Mouse (Mus musculus) MEL (cell line): ENCODE measurements around the gene Csmd2.

Experiments used
- CTCF ChIP-seq, 3 experiments: IDR thresholded peaks in 2 of 3; conservative IDR thresholded peaks in 1 of 3; 2 replicates each; pipeline ENCODE4 v1.5.1; 2011 to 2012; ENCODE audit warnings: low read length in 3 of 3, low read depth in 2 of 3, mild to moderate bottlenecking in 2 of 3, improper control_type of control experiment in 1 of 3, inconsistent platforms in 1 of 3, mixed read lengths in 1 of 3, moderate library complexity in 1 of 3; ENCODE audit not compliant: control insufficient read depth in 1 of 3, insufficient read depth in 1 of 3, poor library complexity in 1 of 3, severe bottlenecking in 1 of 3
- ELF1 ChIP-seq: IDR thresholded peaks from 2 replicates; pipeline ENCODE4 v1.6.1; 2014; ENCODE audit warnings: low read depth, mild to moderate bottlenecking, inconsistent platforms, low read length, improper control_type of control experiment, moderate library complexity
- MYC ChIP-seq: IDR thresholded peaks from 2 replicates; pipeline ENCODE4 v1.6.1; 2011; ENCODE audit warnings: low read depth, mild to moderate bottlenecking, low read length, improper control_type of control experiment, moderate library complexity
- POLR2A ChIP-seq, 2 experiments: IDR thresholded peaks; 2 replicates each; pipeline ENCODE4 v1.6.1; 2011 to 2012; ENCODE audit warnings: low read length in 2 of 2, mild to moderate bottlenecking in 2 of 2, control low read depth in 1 of 2, improper control_type of control experiment in 1 of 2, low read depth in 1 of 2, moderate library complexity in 1 of 2; ENCODE audit not compliant: control insufficient read depth in 1 of 2, insufficient read depth in 1 of 2, poor library complexity in 1 of 2

- TF ChIP-seq ELF1, result no peak
- TF ChIP-seq MYC, result no peak
- TF ChIP-seq CTCF (IDR thresholded peaks at IDR 0.05 in 2 of 3, conservative IDR thresholded peaks at IDR 0.05 in 1 of 3; ENCODE audit: control insufficient read depth in 1 of 3, insufficient read depth in 1 of 3, low read depth in 2 of 3, low read length in 3 of 3, poor library complexity in 1 of 3, severe bottlenecking in 1 of 3), result no peak
- no peak for TF ChIP-seq POLR2A (IDR thresholded peaks at IDR 0.05; ENCODE audit: control insufficient read depth in 1 of 2, insufficient read depth in 1 of 2, low read depth in 1 of 2, low read length in 2 of 2, poor library complexity in 1 of 2)
Observed at GRCm38 (mm10) chr4:128171233-128171632, 183.6 kb downstream of the Csmd2 start.
